Mouse (Mus musculus): Measurements from ENCODE around the gene Zfp839.

Zfp839 gene

DNA sequence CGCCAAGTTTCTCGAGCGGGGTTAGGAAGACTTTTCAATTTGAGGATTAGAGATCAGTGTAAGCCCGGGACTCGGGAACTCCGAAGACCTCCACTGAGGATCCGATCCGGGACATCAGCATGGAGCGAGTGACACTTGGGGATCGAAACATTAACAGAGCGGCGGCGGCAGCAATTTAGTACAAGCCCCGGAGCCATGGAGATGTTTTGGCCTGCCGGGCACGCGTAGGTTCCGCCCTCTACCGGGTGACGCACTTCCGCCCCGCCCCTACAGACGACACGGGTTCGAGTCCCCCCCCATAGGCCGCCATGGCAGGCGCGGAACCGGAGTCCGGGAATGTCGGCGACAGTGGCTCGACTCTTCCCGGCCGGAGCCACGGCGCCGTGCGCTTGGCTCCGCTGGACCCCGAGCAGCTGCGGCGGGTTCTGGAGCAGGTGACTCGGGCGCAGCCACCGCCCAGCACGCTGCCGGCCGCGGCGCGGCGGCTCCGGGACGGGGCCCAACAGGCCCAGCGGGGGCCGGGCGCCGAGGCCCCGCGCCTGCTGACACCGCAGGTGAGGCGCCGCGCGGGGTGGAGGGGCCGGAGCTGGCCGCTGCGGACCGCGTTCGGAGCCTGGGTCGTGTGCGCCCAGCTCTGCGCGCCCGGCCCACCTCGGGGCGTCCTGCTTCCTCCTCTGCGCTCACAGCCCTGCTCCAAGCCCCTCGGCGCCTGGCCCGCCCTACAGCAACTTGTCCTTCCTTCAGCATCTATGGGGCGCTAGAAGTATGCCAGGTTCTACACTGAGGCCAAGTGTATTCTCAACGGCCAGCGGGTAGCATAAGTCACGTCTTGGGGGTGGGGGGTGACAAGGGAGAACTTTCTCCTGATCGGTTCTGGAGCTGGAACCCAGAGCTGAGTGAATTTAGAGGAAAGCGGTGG is at the start of gene Zfp839:
Gene Zfp839, plus strand, starts transcription at position 244 of the 919 bp plus-strand sequence.
- peak; percentile 85 to 86 for DNase-seq (ENCODE audit: low spot score in 2 of 2)

DNA sequence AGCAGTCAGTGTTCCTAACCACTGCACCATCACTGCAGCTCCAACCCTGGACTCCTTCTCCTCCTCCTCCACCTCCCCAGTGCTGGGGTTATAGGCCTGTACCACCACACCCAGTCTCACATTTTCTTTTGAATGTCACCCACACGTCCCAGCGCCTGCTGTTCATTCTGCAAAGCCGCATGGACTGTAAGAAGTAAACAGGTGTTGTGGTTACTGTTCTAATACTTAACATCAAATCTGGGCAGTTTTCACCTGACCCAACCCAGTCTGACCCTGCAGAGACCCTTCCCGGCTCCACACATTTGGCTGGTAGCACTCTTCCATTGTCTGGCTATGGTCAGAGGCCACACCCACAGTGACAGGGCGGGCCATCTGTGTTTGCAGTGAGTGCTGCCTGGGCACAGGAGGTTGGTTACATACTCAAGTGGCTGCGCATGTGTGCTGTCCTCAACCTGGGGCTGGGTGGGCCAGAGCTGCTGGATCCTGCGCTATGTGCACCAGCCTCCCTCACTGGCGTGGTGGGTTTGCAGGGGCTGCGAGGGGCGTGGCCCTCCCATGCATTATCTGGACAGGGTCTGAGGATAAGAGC is 48.1 kb upstream of the Zfp839 start:
- no peak for DNase-seq (ENCODE audit: low spot score in 2 of 2)

DNA sequence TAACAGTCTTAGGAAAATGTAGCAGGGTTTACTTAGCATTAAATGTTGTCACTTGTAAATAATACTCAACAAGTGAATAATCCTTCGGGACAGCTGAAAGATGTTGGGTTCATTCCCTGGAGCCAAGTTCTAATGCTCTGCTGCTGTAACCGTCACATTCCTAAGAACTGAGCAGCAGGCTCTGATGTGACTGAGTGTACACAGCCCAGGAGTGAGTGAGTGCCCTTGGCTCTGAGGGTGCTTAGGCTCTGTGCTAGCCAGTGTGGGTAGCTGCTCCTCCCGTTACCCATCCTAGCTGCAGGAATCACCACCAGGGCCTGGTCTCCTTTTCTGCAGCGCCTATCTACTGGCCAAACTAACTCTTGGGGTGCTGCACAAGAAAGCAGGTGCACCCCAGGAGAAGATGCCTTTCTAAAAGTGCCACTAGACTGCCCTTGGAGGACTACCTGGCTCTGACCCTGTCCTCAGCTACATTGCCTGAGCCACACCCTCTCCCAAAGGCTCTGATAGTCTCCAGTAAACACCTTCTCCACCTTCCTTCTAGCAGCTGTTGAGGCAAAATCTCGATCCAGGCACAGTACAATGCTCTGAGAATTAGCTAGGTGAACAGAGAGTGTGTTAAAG is 47.3 kb upstream of the Zfp839 start:
- no peak for DNase-seq (ENCODE audit: low spot score in 2 of 2)

DNA sequence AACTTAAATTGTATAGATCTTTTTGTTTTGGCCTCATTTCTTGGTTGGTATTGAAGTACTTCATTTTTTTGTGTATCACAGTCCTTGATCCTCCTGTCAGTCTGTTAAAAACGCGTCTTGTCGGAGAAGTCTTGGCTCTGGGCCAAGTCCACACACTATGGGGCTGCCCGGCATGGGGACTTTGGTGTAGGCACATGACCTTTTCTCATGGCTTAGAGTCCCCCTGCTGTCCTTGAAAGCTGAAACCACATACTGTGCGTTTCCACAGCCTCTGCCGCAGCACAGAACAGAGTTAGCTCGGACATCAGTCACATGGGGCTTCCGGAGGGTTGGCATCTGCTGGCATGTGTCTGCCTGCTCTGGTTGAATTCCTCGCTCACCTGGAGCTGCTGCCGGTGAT is 45.8 kb upstream of the Zfp839 start:
- DNase-seq (ENCODE audit: low spot score in 2 of 2): no peak

DNA sequence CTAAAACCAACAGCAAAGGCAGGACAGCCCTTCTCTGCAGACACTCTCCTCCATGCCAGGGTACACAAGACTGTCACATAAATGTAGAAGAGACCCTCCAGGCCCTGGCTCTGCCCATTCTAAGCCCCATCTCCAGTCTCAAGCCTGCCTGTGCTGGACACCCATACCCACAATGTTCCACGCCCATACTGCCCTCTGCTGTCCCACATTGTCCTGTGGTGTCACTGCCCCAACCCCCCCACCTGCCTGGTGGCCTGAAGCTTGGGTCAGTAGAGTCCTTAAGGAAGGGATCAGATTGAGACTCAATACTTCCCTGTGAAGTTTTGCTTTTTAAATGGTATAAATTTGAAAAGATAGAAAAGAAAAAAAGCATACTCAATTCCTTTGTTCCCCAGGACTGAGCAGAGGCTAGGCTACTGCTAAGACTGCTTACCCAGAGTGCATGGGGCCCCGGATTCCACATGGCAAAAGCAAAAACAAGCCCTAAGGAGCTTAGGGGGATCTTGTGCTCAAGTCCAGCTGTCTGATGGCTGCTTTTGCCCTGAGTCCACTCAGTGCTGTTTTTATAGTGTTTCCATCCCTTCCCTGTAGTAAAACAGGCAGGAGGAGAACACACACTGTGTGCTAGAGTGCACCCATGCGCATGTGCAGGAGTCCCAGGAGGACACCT is 43.6 kb upstream of the Zfp839 start:
- peak in 1 of 2 experiments; percentile 19 for DNase-seq (ENCODE audit: low spot score in 2 of 2)

DNA sequence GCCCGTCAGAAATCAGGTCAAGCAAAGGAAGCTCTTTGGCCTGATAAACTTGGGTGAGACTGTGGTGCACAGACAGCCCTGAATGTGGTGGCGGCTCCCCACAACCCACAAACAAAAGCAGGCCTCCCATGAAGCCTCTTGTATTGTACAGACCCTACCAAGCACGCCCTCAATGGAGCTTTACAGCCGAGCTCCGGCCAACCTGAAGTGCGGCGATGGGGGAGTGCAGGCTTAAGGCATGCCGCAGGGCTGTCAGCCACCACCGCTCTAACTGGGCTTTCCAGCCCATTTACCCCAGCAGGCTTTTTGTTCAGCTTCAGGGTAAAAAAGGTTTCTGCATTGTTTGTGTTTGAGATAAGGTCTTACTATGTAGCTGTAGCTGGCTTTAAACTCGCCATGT is 41.6 kb upstream of the Zfp839 start:
- no peak for DNase-seq (ENCODE audit: low spot score in 2 of 2)

DNA sequence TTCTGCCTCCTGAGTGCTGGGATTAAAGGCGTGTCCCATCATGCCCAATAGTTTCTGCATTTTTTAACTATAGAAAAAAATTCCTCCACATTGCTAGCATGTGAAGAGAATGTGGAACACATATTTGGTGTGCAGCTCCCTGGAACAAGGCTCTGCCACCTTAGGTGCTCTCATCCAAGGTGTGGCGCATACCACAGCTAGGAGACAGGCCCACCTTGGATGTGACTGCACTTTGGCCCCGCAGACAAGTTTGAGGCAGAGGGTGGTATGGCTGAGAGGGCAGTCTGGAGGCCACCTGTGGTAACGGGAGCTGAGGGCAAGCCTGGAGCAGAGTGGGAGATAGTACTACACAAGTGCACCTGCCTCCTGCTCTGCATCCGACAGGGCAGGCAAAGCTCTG is 41.2 kb upstream of the Zfp839 start:
- DNase-seq (ENCODE audit: low spot score in 2 of 2): no peak

DNA sequence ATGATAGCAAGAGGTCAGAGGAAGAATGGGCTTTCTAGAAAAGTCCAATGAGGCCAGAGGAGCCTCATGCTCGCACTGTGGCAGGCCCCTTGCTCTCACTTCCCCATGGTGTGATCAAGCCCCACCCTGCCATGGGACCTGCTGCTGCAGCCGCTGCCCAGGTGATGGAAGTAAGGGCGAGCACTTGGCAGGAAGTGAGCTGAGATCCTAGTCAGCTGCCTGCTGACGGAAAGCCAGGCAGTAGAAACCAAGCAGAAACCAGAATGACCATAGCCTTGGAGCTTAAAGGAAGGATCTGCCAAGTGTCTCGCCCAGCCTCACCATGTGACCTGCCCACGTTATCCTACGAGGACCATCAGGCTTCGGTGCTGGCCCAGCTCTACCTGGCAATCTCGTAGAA is 36.9 kb upstream of the Zfp839 start:
- DNase-seq (ENCODE audit: low spot score in 2 of 2): no peak

DNA sequence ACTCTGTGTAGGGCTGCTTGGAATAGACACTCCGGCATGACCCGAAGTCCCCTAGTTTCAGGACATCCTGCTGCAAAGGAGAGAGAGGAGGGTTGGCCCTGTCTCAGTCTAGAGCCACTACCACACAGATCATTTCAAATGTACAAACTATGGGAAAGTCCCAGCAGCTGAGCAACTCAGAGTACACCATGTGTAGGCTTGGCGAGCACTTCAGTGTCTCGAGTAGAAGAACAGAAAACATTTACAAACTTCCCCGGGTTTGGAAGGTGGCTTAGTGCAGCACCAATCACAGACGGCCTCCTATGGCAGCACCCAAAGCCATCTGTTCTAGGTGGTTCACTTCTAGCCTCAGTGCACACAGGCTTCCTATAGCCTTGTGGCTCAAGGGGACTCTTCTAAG is 36.4 kb upstream of the Zfp839 start:
- no peak for DNase-seq (ENCODE audit: low spot score in 2 of 2)

DNA sequence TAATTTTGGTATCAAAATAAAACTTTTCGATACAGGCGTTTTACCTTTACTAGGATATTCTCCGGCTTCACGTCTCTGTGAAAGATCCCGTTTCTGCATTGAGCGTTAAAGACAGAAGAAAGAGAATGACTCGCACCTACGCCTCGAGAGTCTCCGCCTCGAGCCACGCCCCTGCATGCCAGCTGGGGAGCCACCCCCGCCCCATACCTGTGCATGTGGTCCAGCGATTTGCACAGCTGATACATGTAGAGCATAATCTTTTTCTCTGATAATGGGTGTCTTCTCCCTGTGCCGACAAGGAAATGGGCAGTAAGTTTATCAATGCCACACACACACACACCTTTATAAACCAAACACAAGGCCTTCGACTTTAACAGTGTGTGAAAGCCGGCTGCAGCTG is 35.1 kb upstream of the Zfp839 start:
- DNase-seq (ENCODE audit: low spot score in 2 of 2): no peak

DNA sequence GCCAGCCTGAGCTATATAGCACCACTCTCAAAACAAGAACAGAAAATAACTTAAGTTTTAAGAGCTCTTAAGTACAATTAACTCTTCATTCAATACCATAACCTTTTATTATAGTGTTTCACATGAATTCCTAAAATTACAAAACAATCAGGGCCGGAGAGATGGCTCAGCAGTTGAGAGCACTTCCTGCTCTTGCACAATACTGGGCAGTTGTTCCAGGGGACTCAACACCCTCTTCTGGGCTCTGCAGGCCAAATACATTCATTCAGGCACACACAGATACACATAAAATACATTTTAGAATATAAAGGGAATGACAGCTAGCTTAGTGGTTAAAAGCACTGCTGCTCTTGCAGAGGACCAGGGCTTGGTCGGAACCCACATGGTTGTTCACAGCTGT is 33.2 kb upstream of the Zfp839 start:
- DNase-seq (ENCODE audit: low spot score in 2 of 2): no peak

DNA sequence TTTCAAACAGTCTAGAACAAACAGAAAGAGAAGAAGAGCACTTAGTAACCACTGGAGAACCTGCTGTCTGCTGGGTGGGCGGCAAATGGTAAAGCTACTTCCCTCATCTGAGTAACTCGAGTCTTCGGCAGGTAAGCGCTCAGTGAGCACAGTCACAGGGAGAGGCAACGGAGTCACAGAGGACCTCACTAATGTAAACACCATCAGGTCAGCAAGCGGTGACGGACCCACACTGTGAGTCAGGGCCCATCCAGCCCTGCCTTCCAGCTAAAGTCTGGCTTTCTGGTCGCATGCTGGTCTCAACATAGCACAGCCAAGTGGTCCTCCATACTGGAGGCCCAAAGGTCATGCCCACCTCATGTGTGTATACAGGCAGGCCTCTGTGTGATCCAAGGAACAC is 30.7 kb upstream of the Zfp839 start:
- DNase-seq (ENCODE audit: low spot score in 2 of 2): no peak

DNA sequence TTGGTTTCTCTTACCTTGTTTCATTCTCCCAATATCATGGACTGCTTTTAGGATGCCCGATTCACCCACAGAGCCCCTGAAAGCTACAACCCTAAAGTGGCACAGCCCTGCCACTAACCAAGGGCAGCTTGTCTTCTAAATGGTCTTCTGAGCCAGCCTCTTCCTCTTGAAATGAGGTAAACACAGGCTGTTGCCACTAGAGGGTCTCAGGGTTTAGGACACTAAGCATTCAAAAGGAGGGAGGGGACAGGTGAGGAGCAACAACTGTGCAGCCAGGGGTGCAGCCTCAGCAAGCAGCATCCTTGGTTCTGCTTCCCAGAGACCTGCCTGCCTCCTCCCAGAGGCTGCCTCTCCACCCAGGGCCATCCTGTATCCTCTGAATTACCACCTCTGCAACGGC is 28.3 kb upstream of the Zfp839 start:
- DNase-seq (ENCODE audit: low spot score in 2 of 2): no peak

DNA sequence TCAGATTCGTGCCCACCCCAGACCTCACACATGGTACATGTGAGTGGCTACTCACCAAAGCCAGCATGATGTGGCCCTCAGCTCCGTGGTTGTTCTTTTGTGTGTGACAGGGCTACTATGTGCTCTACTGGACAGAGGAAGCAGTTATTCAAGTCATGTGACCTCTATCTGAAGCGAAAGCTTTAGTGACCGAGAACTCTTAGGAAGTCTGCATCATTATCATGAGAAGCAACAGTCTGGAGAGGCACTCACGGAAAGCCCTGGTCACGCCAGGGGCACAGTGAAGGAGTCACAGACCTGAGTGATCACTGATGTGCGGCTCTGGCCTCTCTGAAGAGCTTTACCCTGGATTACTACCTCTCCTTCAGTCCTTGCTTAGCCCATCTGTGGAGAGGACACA is 27.7 kb upstream of the Zfp839 start:
- no peak for DNase-seq (ENCODE audit: low spot score in 2 of 2)

DNA sequence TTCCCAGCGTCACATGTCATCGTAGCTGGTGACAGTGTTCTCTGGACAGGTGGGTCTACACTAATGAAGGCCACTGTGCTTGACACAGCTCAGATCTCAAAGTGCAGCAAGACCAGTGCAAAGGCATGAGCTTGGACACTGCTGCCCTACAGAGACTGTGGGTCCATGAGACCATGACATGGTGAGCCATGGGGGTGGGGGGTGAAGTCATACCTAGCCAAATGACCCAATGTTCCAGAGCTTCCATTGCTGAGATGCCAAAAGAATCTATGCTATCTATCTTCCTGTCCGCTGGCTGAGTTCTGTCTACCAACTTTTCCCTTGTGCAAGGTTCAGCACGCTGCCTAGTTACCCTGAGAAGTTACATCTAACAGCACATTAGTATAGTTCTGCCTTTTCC is 21.1 kb upstream of the Zfp839 start:
- no peak for DNase-seq (ENCODE audit: low spot score in 2 of 2)

DNA sequence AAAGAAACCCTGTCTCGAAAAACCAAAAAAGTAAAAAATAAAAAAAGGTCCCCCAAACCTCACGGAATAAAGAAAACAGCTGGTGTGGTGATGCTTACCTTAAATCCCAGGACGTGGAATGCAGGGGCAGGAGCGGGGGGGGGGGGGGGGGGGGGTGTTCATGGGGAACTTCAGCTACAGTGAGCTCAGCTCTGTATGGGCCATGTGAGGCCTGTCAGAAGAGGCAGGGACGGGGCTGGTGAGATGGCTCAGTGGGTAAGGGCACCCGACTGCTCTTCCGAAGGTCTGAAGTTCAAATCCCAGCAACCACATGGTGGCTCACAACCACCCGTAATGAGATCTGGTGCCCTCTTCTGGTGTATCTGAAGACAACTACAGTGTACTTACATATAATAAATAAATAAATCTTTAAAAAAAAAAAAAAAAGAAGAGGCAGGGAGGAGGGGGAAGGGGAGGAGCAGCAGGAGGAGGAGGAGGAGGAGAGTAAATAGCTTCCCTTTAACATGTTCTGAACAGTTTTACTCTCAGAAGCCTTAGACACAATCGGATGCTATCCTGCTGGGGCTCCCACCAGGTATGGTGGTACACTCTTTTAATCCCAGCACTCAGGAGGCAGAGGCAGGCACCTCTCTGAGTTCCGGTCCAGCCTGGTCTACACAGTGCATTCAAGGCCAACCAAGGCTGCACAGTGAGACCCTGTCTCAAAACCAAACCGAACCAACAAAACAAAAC is 19.6 kb upstream of the Zfp839 start:
- DNase-seq (ENCODE audit: low spot score in 2 of 2): no peak

DNA sequence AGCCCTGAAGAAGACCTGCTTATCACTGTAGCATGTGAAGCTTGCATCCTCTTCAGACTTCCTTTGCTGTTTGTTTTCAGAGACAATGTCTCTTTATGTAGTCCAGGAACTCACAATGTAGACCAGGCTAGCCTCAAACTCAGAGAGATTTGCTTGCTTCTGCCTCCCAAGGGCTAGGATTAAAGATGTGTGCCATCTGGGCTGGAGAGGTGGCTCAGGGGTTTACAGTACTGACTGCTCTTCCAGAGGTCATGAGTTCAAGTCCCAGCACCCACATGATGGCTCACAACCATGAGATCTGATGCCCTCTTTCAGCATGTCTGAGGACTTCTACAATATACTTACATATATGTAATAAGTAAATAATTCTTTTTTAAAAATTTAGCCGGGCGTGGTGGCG is 14.9 kb upstream of the Zfp839 start:
- no peak for DNase-seq (ENCODE audit: low spot score in 2 of 2)

DNA sequence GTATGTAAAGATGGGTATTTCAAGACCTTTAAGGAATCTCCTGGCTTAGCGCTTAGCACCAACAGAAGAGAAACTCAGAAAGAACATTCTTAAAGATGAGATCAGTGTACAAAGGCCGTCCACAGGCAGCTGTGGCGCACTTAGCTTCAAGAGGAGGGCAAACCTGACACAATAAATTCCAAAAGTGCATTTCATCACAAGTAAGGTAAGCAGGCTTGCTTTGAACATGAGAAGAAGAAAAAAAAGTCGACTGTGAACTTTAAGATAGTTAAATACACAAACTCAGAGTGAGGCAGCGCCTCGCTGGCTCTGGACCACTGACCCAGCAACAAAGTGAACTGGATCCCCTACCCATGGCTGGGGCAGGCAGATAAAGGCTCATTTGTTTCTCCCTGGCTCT is 13.3 kb upstream of the Zfp839 start:
- DNase-seq (ENCODE audit: low spot score in 2 of 2): no peak

DNA sequence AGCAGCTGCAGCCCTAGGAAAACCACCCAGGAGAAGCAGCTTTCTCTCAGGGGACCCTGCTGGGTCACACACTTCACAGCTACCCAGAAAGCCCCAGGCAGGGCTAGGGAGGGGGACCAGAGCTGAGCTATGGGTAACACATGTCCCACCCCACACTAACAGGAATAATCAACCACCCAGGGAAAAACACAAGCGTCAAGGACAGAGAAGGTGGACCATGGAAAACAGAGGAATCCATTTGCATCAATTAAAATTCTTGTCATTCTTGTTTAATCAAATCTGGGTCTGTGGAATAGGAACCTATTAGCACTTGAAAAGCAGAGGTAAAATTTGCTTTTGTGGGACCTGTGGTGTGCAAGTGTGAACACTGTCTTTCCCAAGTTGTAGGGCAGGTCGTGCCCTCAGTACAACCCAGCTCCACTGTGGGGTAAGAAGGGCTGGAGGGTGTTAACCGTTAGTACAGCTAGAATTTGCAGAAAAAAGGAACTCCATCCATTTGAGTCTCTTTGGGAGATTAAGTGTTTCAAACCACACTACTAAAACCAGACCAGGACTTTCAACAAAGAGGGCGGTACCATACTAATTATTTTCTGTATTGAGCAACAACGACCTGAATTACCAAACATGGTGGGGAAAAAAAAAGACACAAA is 12.7 kb upstream of the Zfp839 start:
- DNase-seq (ENCODE audit: low spot score in 2 of 2): no peak

DNA sequence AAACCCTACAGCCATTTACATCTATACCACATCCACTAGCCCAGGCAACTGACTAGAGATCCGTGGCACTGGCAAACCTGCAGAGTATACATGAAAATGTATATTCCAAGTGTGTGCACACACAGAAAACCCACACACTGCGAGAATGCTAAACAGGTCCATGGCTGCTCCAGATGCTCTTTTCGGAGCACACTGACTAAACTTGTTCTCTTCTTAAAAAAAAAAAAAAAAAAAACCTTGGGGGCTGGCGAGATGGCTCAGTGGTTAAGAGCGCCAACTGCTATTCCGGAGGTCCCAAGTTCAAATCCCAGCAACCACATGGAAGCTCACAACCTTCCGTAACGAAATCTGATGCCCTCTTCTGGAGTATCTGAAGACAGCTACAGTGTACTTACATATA is 12.2 kb upstream of the Zfp839 start:
- DNase-seq (ENCODE audit: low spot score in 2 of 2): no peak

Data from heart, adult 9 months (tissue).